ENCODE assay signal across 17 mouse cellular contexts in genomic region chr3:30981616-30982380, GRCm38 (mm10). TPM values are rescaled to one million over a fixed set of nuclear protein-coding genes. Genes with fewer than 3 reads are reported as not detected.
DNase-seq lines count a peak whose midpoint lies in the region; ATAC-seq lines count a peak whose summit lies in the region.
"Had no signal": no experiment of that assay in that cellular context is flagged by ENCODE, and none has a peak within 500 bp of the region (broad histone marks: within the 10 kb centered on the region; RNA-seq: fewer than 3 reads in every experiment).

No protein-coding gene starts in this region.

- peaks cover 8% of the 10 kb centered on the region for H3K4me1 ChIP-seq in kidney, embryonic 15.5 days
- H3K4me1 ChIP-seq: liver, embryonic 12.5 days had no signal

- no peak overlapping the region for H3K4me2 ChIP-seq in kidney, embryonic 15.5 days
- H3K4me2 ChIP-seq: liver, embryonic 12.5 days had no signal

- no peak overlapping the region for H3K27ac ChIP-seq in kidney, embryonic 15.5 days
- H3K27ac ChIP-seq: liver, embryonic 12.5 days had no signal

- no peak for DNase-seq in kidney, postnatal 4 days
- DNase-seq in 416B (ENCODE audit: low read depth) (peak; percentile 43), adipocyte (ENCODE audit: low spot score) (peak; percentile 79)
- no peak for DNase-seq in right cerebral cortex, postnatal 36 days (ENCODE audit: low spot score in 2 of 2)
- no peak for DNase-seq in left cerebral cortex, postnatal 36 days (ENCODE audit: low spot score in 2 of 2)
- DNase-seq: cerebellum, adult 8-10 months; embryo, embryonic 11 days; heart, adult 18-20 months; heart, postnatal 4 days; lung, postnatal 4 days; right cerebral cortex, adult 18-20 months; thymus, postnatal 14 days had no signal

- no peak overlapping the region for H3K4me3 ChIP-seq in kidney, embryonic 15.5 days (replicated peaks)
- H3K4me3 ChIP-seq: erythroblast, embryonic 14.5 days; liver, embryonic 12.5 days had no signal

- peak; percentile 54; the same call in 1 of the 2 replicates for ATAC-seq in kidney, embryonic 15.5 days (replicated peaks; ENCODE audit: low FRiP score)
- peak; percentile 63; the same call in 1 of the 2 replicates for ATAC-seq in megakaryocyte-erythroid progenitor cell, adult 5-6 weeks (replicated peaks; ENCODE audit: low FRiP score, low TSS enrichment, poor library complexity, severe bottlenecking)
- no peak for ATAC-seq in megakaryocyte, adult 5-6 weeks (ENCODE audit: poor library complexity, severe bottlenecking)
- ATAC-seq: liver, embryonic 12.5 days had no signal

- 55% methylated on average over 5 of the region's 5 CpGs for WGBS in kidney, embryonic 15.5 days

- no peaks in the 10 kb centered on the region for H3K27me3 ChIP-seq in kidney, embryonic 15.5 days
- H3K27me3 ChIP-seq: liver, embryonic 12.5 days had no signal

- no peaks in the 10 kb centered on the region for H3K9me3 ChIP-seq in kidney, embryonic 15.5 days (replicated peaks)
- H3K9me3 ChIP-seq: liver, embryonic 12.5 days had no signal

- H3K36me3 ChIP-seq in kidney, embryonic 15.5 days = no peaks in the 10 kb centered on the region
- H3K36me3 ChIP-seq: liver, embryonic 12.5 days had no signal

- H3K9ac ChIP-seq in kidney, embryonic 15.5 days = no peak overlapping the region
- H3K9ac ChIP-seq: liver, embryonic 12.5 days had no signal

- intact Hi-C loops in left cerebral cortex, postnatal 36 days (cut with DNase I) = no loop called here

RNA-seq across cellular contexts. Expression of gene Phc3, which starts 12.6 kb away (rescaled TPM):
- polyA plus RNA-seq in kidney, embryonic 15.5 days (2015; fragmentation: Nextera tagmentation; extraction: Ambion mirVana) = 5.8 and 7.0 TPM in 2 replicates
- 30.5 and 33.7 TPM in 2 replicates for total RNA-seq in megakaryocyte-erythroid progenitor cell, adult 5-6 weeks (2014; fragmentation: Nextera tagmentation)
- 12.8 and 22.3 TPM in 2 replicates for total RNA-seq in megakaryocyte-erythroid progenitor cell, adult 5-6 weeks (2017)
- total RNA-seq in megakaryocyte, adult 5-6 weeks (2015) = 31.0 and 31.1 TPM in 2 replicates
- 17.3 and 20.4 TPM in 2 replicates for total RNA-seq in megakaryocyte, adult 5-6 weeks (2017)
- total RNA-seq in left cerebral cortex, postnatal 36 days (2021) = 10 to 100 TPM; 32.1 to 42.0 TPM

RNA-seq across cellular contexts. Expression of gene Prkci, which starts 13.7 kb away (rescaled TPM):
- polyA plus RNA-seq in kidney, embryonic 15.5 days (2015; fragmentation: Nextera tagmentation; extraction: Ambion mirVana) = 39.7 and 40.5 TPM in 2 replicates
- 8.6 and 17.0 TPM in 2 replicates for total RNA-seq in megakaryocyte-erythroid progenitor cell, adult 5-6 weeks (2014; fragmentation: Nextera tagmentation)
- total RNA-seq in megakaryocyte-erythroid progenitor cell, adult 5-6 weeks (2017) = 5.7 and 6.8 TPM in 2 replicates
- total RNA-seq in megakaryocyte, adult 5-6 weeks (2015) = 18.8 and 19.9 TPM in 2 replicates
- total RNA-seq in megakaryocyte, adult 5-6 weeks (2017) = 12.4 and 14.7 TPM in 2 replicates
- total RNA-seq in left cerebral cortex, postnatal 36 days (2021) = 10 to 100 TPM; 62.5 to 65.5 TPM

Comparison
In these comparisons a context has a peak if more than half of its experiments do, and no peak if none do; other contexts are left out.
1. DNase-seq: peak in 416B (single experiment) and adipocyte (single experiment); none in kidney, postnatal 4 days (0 of 2), right cerebral cortex, postnatal 36 days (0 of 2) and left cerebral cortex, postnatal 36 days (0 of 2).